Mouse (Mus musculus) olfactory bulb, adult 2 months (tissue): Measurements from ENCODE around the gene Mmp9.

Experiments used
- CTCF ChIP-seq: fragments of 200-500 bp; IDR thresholded peaks from 2 replicates; pipeline ENCODE4 v1.5.1; 2012; ENCODE audit warnings: low read depth, mild to moderate bottlenecking, low read length, moderate library complexity; ENCODE audit not compliant: insufficient read depth
- POLR2A ChIP-seq: fragments of 200-500 bp; IDR thresholded peaks from 2 replicates; pipeline ENCODE4 v1.6.1; 2012; ENCODE audit warnings: mild to moderate bottlenecking, low read depth, low read length, moderate library complexity; ENCODE audit not compliant: insufficient read depth

- no peak for TF ChIP-seq CTCF
- no peak for TF ChIP-seq POLR2A
These were observed 22.3 kb upstream of the Mmp9 start for GRCm38 (mm10) chr2:164918325-164918724.
